Mouse (Mus musculus): ENCODE measurements at regions not wholly inside any gene's neighbourhood (a gene's known extent, or its start where the extent isn't known, plus 50 kb on each side); places are given as distances from the start of the nearest gene placed in this dataset.
A peak's percentile ranks its signal among the peaks of the same experiment; 100 is the strongest.
"Not testable (repeated sequence)": the region's sequence is repeated elsewhere in the genome, so short reads cannot be mapped to it uniquely, and the experiment has no call there.

DNA sequence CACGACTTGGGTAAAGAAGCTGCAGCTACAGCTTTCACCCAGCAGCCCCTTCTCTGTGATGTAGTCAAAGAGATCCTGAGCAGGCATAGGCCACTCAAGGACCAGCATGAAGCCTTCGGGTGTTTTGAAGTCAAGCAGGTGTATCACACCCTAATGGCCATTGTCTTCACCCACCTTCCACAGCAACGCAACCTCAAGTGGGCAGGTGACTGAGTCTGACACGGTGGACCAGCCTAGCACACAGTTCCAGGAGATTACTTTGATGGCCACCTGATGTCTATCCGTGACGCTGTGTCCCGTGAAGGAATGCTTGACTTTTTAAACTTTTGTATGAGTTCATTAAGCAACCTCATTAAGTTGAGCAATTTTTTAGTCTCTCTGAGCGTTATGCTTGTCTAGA is 57.5 kb upstream of the Gm21119 start:
- H3K4me3 ChIP-seq = peak overlapping the region; percentile 37
- WGBS = 73% methylated on average over 7 of the region's 8 CpGs
- ATAC-seq (ENCODE audit: extremely low read depth, insufficient number of reproducible peaks, low FRiP score, low TSS enrichment) = peak; percentile 41; the same call in 1 of the 2 replicates
- not testable (repeated sequence) for H3K4me1 ChIP-seq; H3K27ac ChIP-seq (replicated peaks); H3K36me3 ChIP-seq; H3K9me3 ChIP-seq; H3K27me3 ChIP-seq (replicated peaks)
- peak overlapping the region; percentile 62 for H3K4me2 ChIP-seq
- H3K9ac ChIP-seq = 0 out of 2 replicates have a peak overlapping the region, but pooled peaks have one; percentile 10

DNA sequence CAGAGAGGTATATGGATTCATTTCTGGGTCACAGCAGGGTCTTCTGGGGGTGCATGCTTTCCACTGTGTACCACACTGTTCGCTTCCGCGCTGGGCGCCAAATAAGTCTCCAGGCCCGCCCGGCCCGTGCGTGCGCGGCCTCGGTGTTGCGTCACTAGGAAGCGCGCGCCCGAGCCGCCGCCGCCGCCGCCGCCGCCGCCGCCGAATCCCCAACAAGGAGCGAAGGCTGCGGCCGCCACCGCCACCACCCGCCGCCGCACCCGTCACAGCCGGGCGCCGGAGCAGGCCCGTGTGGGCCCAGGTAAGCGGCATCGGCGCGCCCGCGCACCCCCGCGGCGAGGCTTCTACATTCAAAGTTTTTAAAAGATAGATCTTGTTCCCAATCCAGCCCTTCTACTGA is 57.1 kb upstream of the Gm21119 start:
- peak; percentile 88 for ATAC-seq (ENCODE audit: extremely low read depth, insufficient number of reproducible peaks, low FRiP score, low TSS enrichment)
- not testable (repeated sequence) for H3K27ac ChIP-seq (replicated peaks); H3K36me3 ChIP-seq; H3K27me3 ChIP-seq (replicated peaks); H3K9me3 ChIP-seq; H3K4me1 ChIP-seq
- 34% methylated on average over 43 of the region's 47 CpGs for WGBS
- H3K9ac ChIP-seq = peak overlapping the region; percentile 60; the same call in 1 of the 2 replicates
- peak overlapping the region; percentile 62 for H3K4me2 ChIP-seq
- peak overlapping the region; percentile 37 for H3K4me3 ChIP-seq

All from heart, embryonic 13.5 days (tissue).